Mouse (Mus musculus): ENCODE data around the gene Rabepk.

DNA sequence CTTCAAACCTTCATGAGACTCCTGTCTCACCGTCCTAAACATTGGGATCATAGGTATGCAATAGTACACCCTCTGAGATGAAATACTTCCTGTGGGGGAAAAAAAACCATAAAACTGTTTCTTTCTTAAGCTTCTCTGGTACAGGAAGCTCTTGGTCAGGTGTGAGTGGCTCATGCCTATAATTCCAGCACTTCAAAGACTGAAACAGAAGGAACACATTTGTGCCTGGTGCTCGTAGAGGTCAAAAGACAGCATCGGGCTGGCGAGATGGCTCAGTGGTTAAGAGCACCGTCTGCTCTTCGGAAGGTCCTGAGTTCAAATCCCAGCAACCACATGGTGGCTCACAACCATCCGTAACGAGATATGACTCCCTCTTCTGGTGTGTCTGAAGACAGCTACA is 55.2 kb downstream of the Rabepk start:
- TF ChIP-seq CTCF (IDR thresholded peaks at IDR 0.05; ENCODE audit: insufficient read depth, low read length) (no peak), POLR2A (IDR thresholded peaks at IDR 0.05; ENCODE audit: borderline replicate concordance, extremely low read depth, low read depth, low read length) (no peak)

All from lung, adult 2 months (tissue).